ENCODE assay signal across 8 mouse cellular contexts in the genomic region with DNA sequence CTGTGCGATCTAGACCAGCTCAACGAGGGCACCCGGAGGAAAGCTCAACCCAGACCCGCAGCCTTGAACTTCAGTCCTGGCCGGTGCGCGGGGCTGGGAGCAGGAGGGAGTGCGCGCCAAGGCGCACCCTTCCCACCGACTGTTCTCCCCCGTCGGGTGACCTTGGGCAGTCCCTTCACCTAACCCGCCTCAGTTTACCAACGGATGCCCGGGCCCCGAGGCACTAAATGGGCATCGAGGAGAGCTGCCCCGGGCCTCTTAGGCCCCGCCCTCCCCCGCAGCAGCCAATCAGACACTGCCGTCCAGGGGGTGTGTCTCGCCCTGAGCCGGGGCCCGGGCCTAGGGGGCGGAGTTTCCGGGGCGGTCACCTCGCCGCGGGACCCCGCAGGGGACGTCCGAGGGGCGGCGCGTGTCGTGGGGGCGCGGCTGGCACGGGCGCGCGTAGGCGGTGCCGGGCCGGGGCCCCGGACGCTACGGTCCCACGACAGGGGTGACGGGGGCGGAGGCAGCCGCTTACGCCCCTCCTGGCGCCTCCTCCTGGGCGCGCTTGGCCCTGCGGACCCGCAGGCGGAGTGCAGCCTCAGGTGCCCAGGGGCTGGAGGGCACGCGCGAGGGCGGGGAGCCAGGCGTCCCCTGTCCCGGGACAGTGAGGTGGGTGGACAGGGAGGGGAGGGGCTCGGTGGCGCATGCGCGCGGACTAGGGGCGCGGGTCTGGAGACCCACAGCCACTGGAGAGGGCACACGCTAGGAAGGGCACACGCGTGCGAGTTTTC. TPM values are rescaled to one million over a fixed set of nuclear protein-coding genes. Genes with fewer than 3 reads are reported as not detected.
DNase-seq lines count a peak whose midpoint lies in the region; ATAC-seq and TF ChIP-seq lines count a peak whose summit lies in the region.

No protein-coding gene starts in this region.

- H3K27me3 ChIP-seq in forebrain, embryonic 11.5 days (ENCODE audit: control insufficient read depth, insufficient read depth, low read length) = peaks cover 53% of the 10 kb centered on the region
- peaks cover 10% of the 10 kb centered on the region for H3K27me3 ChIP-seq in heart, embryonic 16.5 days (ENCODE audit: control insufficient read depth, insufficient read depth, low read length)
- H3K27me3 ChIP-seq in liver, embryonic 15.5 days = peaks cover 58% of the 10 kb centered on the region
- peaks cover 75% of the 10 kb centered on the region for H3K27me3 ChIP-seq in neural tube, embryonic 13.5 days
- no peaks in the 10 kb centered on the region for H3K27me3 ChIP-seq in stomach, postnatal 0 days (ENCODE audit: control insufficient read depth, insufficient read depth, low read length)

- peak; percentile 57 for TF ChIP-seq CTCF in stomach, postnatal 0 days (IDR thresholded peaks at IDR 0.05; ENCODE audit: low read depth)

- WGBS in forebrain, embryonic 11.5 days = under 1% methylated on average over 76 of the region's 78 CpGs
- under 1% methylated on average over 77 of the region's 78 CpGs for WGBS in heart, embryonic 16.5 days
- under 1% methylated on average over 78 of the region's 78 CpGs for WGBS in liver, embryonic 15.5 days (ENCODE audit: insufficient replicate concordance)
- WGBS in neural tube, embryonic 13.5 days = under 1% methylated on average over 78 of the region's 78 CpGs
- under 1% methylated on average over 66 of the region's 78 CpGs for WGBS in stomach, postnatal 0 days

- TF ChIP-seq EP300 in stomach, postnatal 0 days (optimal IDR thresholded peaks at IDR 0.05) = no peak

- H3K4me1 ChIP-seq in forebrain, embryonic 11.5 days (replicated peaks; ENCODE audit: control insufficient read depth, insufficient read depth, low read length) = peaks cover 2% of the 10 kb centered on the region; the same call in 1 of the 2 replicates
- no peaks in the 10 kb centered on the region for H3K4me1 ChIP-seq in heart, embryonic 16.5 days (ENCODE audit: control insufficient read depth, insufficient read depth, low read length)
- H3K4me1 ChIP-seq in liver, embryonic 15.5 days (replicated peaks) = peaks cover 28% of the 10 kb centered on the region
- peaks cover 20% of the 10 kb centered on the region for H3K4me1 ChIP-seq in neural tube, embryonic 13.5 days (replicated peaks)
- H3K4me1 ChIP-seq in stomach, postnatal 0 days (replicated peaks; ENCODE audit: control insufficient read depth, insufficient read depth) = peaks cover 2% of the 10 kb centered on the region; the same call in 1 of the 2 replicates

- H3K27ac ChIP-seq in forebrain, embryonic 11.5 days (ENCODE audit: low read depth, low read length) = no peak overlapping the region
- peak overlapping the region; percentile 99 for H3K27ac ChIP-seq in heart, embryonic 16.5 days (ENCODE audit: low read length)
- H3K27ac ChIP-seq in liver, embryonic 15.5 days (replicated peaks) = peak overlapping the region; percentile 72
- no peak overlapping the region for H3K27ac ChIP-seq in neural tube, embryonic 13.5 days (replicated peaks)
- H3K27ac ChIP-seq in stomach, postnatal 0 days (replicated peaks) = peak overlapping the region; percentile 81

- peak; percentile 92 for ATAC-seq in forebrain, embryonic 11.5 days (replicated peaks; ENCODE audit: low FRiP score)
- ATAC-seq in heart, embryonic 16.5 days (replicated peaks; ENCODE audit: extremely low read depth, insufficient read depth, low FRiP score) = peak; percentile 91
- peak; percentile 81 for ATAC-seq in liver, embryonic 15.5 days (ENCODE audit: insufficient read depth)
- peak; percentile 94 for ATAC-seq in neural tube, embryonic 13.5 days (ENCODE audit: low read depth)
- ATAC-seq in stomach, postnatal 0 days (ENCODE audit: low FRiP score, low TSS enrichment) = peak; percentile 96

- H3K4me2 ChIP-seq in forebrain, embryonic 11.5 days (ENCODE audit: low read depth, low read length, severe bottlenecking) = peak overlapping the region; percentile 88
- peak overlapping the region; percentile 95 for H3K4me2 ChIP-seq in heart, embryonic 16.5 days (ENCODE audit: low read depth, low read length)
- peak overlapping the region; percentile 69 for H3K4me2 ChIP-seq in liver, embryonic 15.5 days
- peak overlapping the region; percentile 73 for H3K4me2 ChIP-seq in neural tube, embryonic 13.5 days
- H3K4me2 ChIP-seq in stomach, postnatal 0 days (replicated peaks; ENCODE audit: low read depth) = peak overlapping the region; percentile 89

- no peaks in the 10 kb centered on the region for H3K9me3 ChIP-seq in forebrain, embryonic 11.5 days (ENCODE audit: control insufficient read depth, low read length)
- no peaks in the 10 kb centered on the region for H3K9me3 ChIP-seq in heart, embryonic 16.5 days (replicated peaks; ENCODE audit: control insufficient read depth, low read length)
- H3K9me3 ChIP-seq in liver, embryonic 15.5 days (replicated peaks) = no peaks in the 10 kb centered on the region
- H3K9me3 ChIP-seq in neural tube, embryonic 13.5 days = no peaks in the 10 kb centered on the region
- no peaks in the 10 kb centered on the region for H3K9me3 ChIP-seq in stomach, postnatal 0 days (ENCODE audit: control insufficient read depth, low read length)

- peak overlapping the region; percentile 50 for H3K9ac ChIP-seq in forebrain, embryonic 11.5 days (ENCODE audit: low read length)
- H3K9ac ChIP-seq in heart, embryonic 16.5 days (ENCODE audit: low read length) = peak overlapping the region; percentile 88
- H3K9ac ChIP-seq in liver, embryonic 15.5 days = peak overlapping the region; percentile 15; the same call in 1 of the 2 replicates
- peak overlapping the region; percentile 66 for H3K9ac ChIP-seq in neural tube, embryonic 13.5 days
- peak overlapping the region; percentile 73 for H3K9ac ChIP-seq in stomach, postnatal 0 days (ENCODE audit: low read length)

- peak; percentile 54 to 64 for DNase-seq in CD8-positive naive resting alpha-beta T cell, adult 2 months (ENCODE audit: low read depth in 2 of 2, low spot score in 2 of 2)
- DNase-seq in brain, embryonic 18.5 days (ENCODE audit: low read depth, low spot score) = peak; percentile 43
- DNase-seq in forebrain, embryonic 11.5 days (ENCODE audit: low spot score) = peak; percentile 91
- DNase-seq in kidney, postnatal 25 days = peak; percentile 97 to 99
- DNase-seq in stomach, postnatal 0 days (ENCODE audit: low spot score) = peak; percentile 95

- no peaks in the 10 kb centered on the region for H3K36me3 ChIP-seq in forebrain, embryonic 11.5 days (ENCODE audit: control insufficient read depth, insufficient read depth, low read length)
- H3K36me3 ChIP-seq in heart, embryonic 16.5 days (ENCODE audit: control insufficient read depth, insufficient read depth) = no peaks in the 10 kb centered on the region
- H3K36me3 ChIP-seq in liver, embryonic 15.5 days (replicated peaks) = no peaks in the 10 kb centered on the region
- H3K36me3 ChIP-seq in neural tube, embryonic 13.5 days = no peaks in the 10 kb centered on the region
- H3K36me3 ChIP-seq in stomach, postnatal 0 days (ENCODE audit: control insufficient read depth, insufficient read depth, low read length) = no peaks in the 10 kb centered on the region

- H3K4me3 ChIP-seq in forebrain, embryonic 11.5 days (ENCODE audit: low read depth, low read length) = peak overlapping the region; percentile 63
- H3K4me3 ChIP-seq in heart, embryonic 16.5 days (ENCODE audit: low read length) = peak overlapping the region; percentile 77
- peak overlapping the region; percentile 56 for H3K4me3 ChIP-seq in liver, embryonic 15.5 days (replicated peaks)
- peak overlapping the region; percentile 60 for H3K4me3 ChIP-seq in neural tube, embryonic 13.5 days
- peak overlapping the region; percentile 68 for H3K4me3 ChIP-seq in stomach, postnatal 0 days (ENCODE audit: low read depth, low read length)

RNA-seq across cellular contexts. Expression of a gene that starts 0.5 kb away (rescaled TPM):
- 0.31 and 0.51 TPM in 2 replicates for polyA plus RNA-seq in forebrain, embryonic 11.5 days (2014; fragmentation: Nextera tagmentation; extraction: Ambion mirVana)
- 20.3 and 21.5 TPM in 2 replicates for polyA plus RNA-seq in heart, embryonic 16.5 days (2015; fragmentation: Nextera tagmentation; extraction: Ambion mirVana)
- 23.7 and 31.9 TPM in 2 replicates for polyA plus RNA-seq in liver, embryonic 15.5 days (2015; fragmentation: Nextera tagmentation; extraction: Ambion mirVana)
- polyA plus RNA-seq in neural tube, embryonic 13.5 days (2015; fragmentation: Nextera tagmentation; extraction: Ambion mirVana) = 1.0 and 2.0 TPM in 2 replicates
- polyA plus RNA-seq in stomach, postnatal 0 days (2015; fragmentation: Nextera tagmentation; extraction: Ambion mirVana) = 16.8 and 18.8 TPM in 2 replicates

Comparison
In these comparisons a context has a peak if more than half of its experiments do, and no peak if none do; other contexts are left out.
1. DNase-seq: peak in every context shown above with its lines; median percentile 98 in kidney, postnatal 25 days; 95 in stomach, postnatal 0 days; 91 in forebrain, embryonic 11.5 days; 59 in CD8-positive naive resting alpha-beta T cell, adult 2 months; 43 in brain, embryonic 18.5 days.
2. H3K27ac ChIP-seq: peak in heart, embryonic 16.5 days (single experiment), liver, embryonic 15.5 days (single experiment) and stomach, postnatal 0 days (single experiment); none in forebrain, embryonic 11.5 days (single experiment) and neural tube, embryonic 13.5 days (single experiment).
3. H3K9ac ChIP-seq: peak in every context shown above with its lines; median percentile 88 in heart, embryonic 16.5 days; 73 in stomach, postnatal 0 days; 66 in neural tube, embryonic 13.5 days; 50 in forebrain, embryonic 11.5 days; 15 in liver, embryonic 15.5 days.
4. Peak in every context shown above with its lines, with median percentiles within 50 percentile points of each other: ATAC-seq, H3K4me2 ChIP-seq and H3K4me3 ChIP-seq.